Comparison of ENCODE assay signal across 16 mouse cellular contexts in genomic region chr13:107884836-107885235, GRCm38 (mm10).
"Had no signal": no experiment of that assay in that cellular context is flagged by ENCODE, and none has a peak within 500 bp of the region (broad histone marks: within the 10 kb centered on the region; RNA-seq: fewer than 3 reads in every experiment).

No protein-coding gene starts in this region.

- H3K4me3 ChIP-seq: limb, embryonic 15.5 days; liver, embryonic 12.5 days; stomach, embryonic 15.5 days had no signal

- ATAC-seq: intestine, postnatal 0 days; liver, embryonic 12.5 days had no signal

- H3K36me3 ChIP-seq: limb, embryonic 15.5 days; liver, embryonic 12.5 days; stomach, embryonic 15.5 days had no signal

- H3K27me3 ChIP-seq: limb, embryonic 15.5 days; stomach, embryonic 15.5 days had no signal

- H3K4me2 ChIP-seq: limb, embryonic 15.5 days; liver, embryonic 12.5 days; lung, embryonic 14.5 days; stomach, embryonic 15.5 days had no signal

- H3K27ac ChIP-seq: kidney, postnatal 0 days; limb, embryonic 15.5 days; liver, embryonic 12.5 days; macrophage; stomach, embryonic 15.5 days had no signal

- DNase-seq: kidney, adult 8-10 months; kidney, postnatal 36 days; layer of hippocampus, adult 9-11 months; layer of hippocampus, postnatal 36 days; lung, embryonic 14.5 days; lung, postnatal 14 days; midbrain, embryonic 14.5 days; right cerebral cortex, postnatal 14 days; thymus, adult 2 months; thymus, postnatal 36 days had no signal

- H3K9me3 ChIP-seq: limb, embryonic 15.5 days; stomach, embryonic 15.5 days had no signal

- H3K9ac ChIP-seq: limb, embryonic 15.5 days; liver, embryonic 12.5 days; lung, embryonic 14.5 days; stomach, embryonic 15.5 days had no signal
